Mouse (Mus musculus) ES-Bruce4 (cell line): ENCODE results near the gene H2al1g. TPM values are rescaled to one million over a fixed set of nuclear protein-coding genes. Genes with fewer than 3 reads are reported as not detected.

ENCODE experiments used
- H3K27ac ChIP-seq: 2 replicates; pipeline ENCODE4 v1.5.1; 2012; ENCODE audit warnings: low read length, inconsistent platforms; ENCODE audit not compliant: insufficient read depth
- H3K27me3 ChIP-seq: 2 replicates; pipeline ENCODE4 v1.6.1; 2012; ENCODE audit warnings: mild to moderate bottlenecking, low read length, inconsistent platforms; ENCODE audit not compliant: control insufficient read depth, poor library complexity, insufficient read depth, severe bottlenecking
- H3K36me3 ChIP-seq: 2 replicates; pipeline ENCODE4 v1.6.1; 2012; ENCODE audit warnings: inconsistent platforms, mild to moderate bottlenecking, low read length, moderate library complexity; ENCODE audit not compliant: control insufficient read depth, poor library complexity, insufficient read depth, severe bottlenecking
- H3K4me1 ChIP-seq: one replicate; pipeline ENCODE4 v1.8.1; 2011; ENCODE audit warnings: low read length; ENCODE audit not compliant: control insufficient read depth, insufficient read depth
- H3K4me3 ChIP-seq: 2 replicates; pipeline ENCODE4 v1.5.1; 2011; ENCODE audit warnings: low read depth, mild to moderate bottlenecking, low read length
- H3K9ac ChIP-seq: 2 replicates; pipeline ENCODE4 v1.6.1; 2012; ENCODE audit warnings: low read depth, mild to moderate bottlenecking, inconsistent platforms; ENCODE audit not compliant: poor library complexity, severe bottlenecking
- H3K9me3 ChIP-seq: replicated peaks from 2 replicates; pipeline ENCODE4 v1.6.1; 2012; ENCODE audit warnings: mild to moderate bottlenecking, low read length, inconsistent platforms; ENCODE audit not compliant: control insufficient read depth, poor library complexity, insufficient read depth, severe bottlenecking
- CTCF ChIP-seq: IDR thresholded peaks from one replicate; pipeline ENCODE4 v1.8.1; 2011; ENCODE audit warnings: low read depth, low read length
- EP300 ChIP-seq: IDR thresholded peaks from 2 replicates; pipeline ENCODE4 v1.6.1; 2011; ENCODE audit warnings: low read depth, low read length; ENCODE audit not compliant: insufficient read depth
- POLR2A ChIP-seq: IDR thresholded peaks from one replicate; pipeline ENCODE4 v1.8.1; 2011; ENCODE audit warnings: low read length; ENCODE audit not compliant: insufficient read depth
- polyA plus RNA-seq: library from polyadenylated mRNA; stranded (reverse); fragments of >200 nt; gene quantifications from 2 replicates; pipeline ENCODE4 v1.2.4, GENCODE M21; 2011; ENCODE audit warnings: low read depth; ENCODE audit not compliant: missing spikeins, insufficient read depth, insufficient read length

Gene H2al1g
- polyA plus RNA-seq, 1 experiment = not detected

DNA sequence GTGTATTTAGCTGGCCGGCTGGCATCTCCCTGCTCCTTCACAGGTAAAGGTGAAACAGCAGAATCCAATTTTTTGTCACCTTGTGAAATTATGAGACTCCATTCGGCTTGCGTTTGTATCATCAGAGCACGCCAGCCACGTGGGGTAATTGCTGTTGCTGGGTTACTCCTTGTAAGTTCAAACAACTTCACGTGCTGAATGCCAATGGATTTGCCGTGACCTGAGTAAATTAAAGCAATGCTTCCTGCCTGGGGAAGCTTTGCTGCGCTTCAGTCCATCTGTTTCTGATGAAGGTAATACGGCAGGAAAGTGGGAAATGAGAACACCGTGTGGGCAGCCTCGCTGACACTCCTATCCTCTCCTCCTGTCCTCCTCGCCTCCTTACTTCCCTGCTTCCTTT is 47.1 kb downstream of the H2al1g start:
- Histone ChIP-seq H3K4me3 (no peak overlapping the region), H3K9ac (no peak overlapping the region), H3K9me3 (no peaks in the 10 kb centered on the region), H3K4me1 (no peaks in the 10 kb centered on the region), H3K27me3 (no peaks in the 10 kb centered on the region), H3K36me3 (no peaks in the 10 kb centered on the region), H3K27ac (no peak overlapping the region)
- no peak for TF ChIP-seq POLR2A
- TF ChIP-seq CTCF = no peak
- no peak for TF ChIP-seq EP300

Other genes starting within 250 kb of the H2al1g start
- gene H2al1a, start 19.0 kb upstream of the H2al1g start, polyA plus RNA-seq = not detected in 2 replicates
- gene H2al1b, start 15.8 kb upstream of the H2al1g start, polyA plus RNA-seq = not detected in 2 replicates
- not detected in 2 replicates for gene H2al1c, start 12.6 kb upstream of the H2al1g start, polyA plus RNA-seq
- gene H2al1d, start 9.4 kb upstream of the H2al1g start, polyA plus RNA-seq = not detected in 2 replicates
- gene H2al1e, start 6.3 kb upstream of the H2al1g start, polyA plus RNA-seq = not detected in 2 replicates
- not detected in 2 replicates for gene H2al1f, start 3.1 kb upstream of the H2al1g start, polyA plus RNA-seq
- not detected in 2 replicates for gene H2al1h, start 3.2 kb downstream of the H2al1g start, polyA plus RNA-seq
- gene H2al1i, start 6.4 kb downstream of the H2al1g start, polyA plus RNA-seq = not detected in 2 replicates
- not detected in 2 replicates for gene H2al1j, start 9.6 kb downstream of the H2al1g start, polyA plus RNA-seq